Mouse (Mus musculus) heart, postnatal 0 days (tissue): ENCODE measurements around the gene Pyroxd2.

ENCODE experiments used
- CTCF ChIP-seq: IDR thresholded peaks from 2 replicates; pipeline ENCODE4 v1.5.1; 2016; ENCODE audit warnings: antibody characterized with exemption, control low read depth, low read depth
- EP300 ChIP-seq: IDR thresholded peaks from 2 replicates; pipeline ENCODE4 v1.6.1; 2016; ENCODE audit warnings: antibody characterized with exemption, low read depth

DNA sequence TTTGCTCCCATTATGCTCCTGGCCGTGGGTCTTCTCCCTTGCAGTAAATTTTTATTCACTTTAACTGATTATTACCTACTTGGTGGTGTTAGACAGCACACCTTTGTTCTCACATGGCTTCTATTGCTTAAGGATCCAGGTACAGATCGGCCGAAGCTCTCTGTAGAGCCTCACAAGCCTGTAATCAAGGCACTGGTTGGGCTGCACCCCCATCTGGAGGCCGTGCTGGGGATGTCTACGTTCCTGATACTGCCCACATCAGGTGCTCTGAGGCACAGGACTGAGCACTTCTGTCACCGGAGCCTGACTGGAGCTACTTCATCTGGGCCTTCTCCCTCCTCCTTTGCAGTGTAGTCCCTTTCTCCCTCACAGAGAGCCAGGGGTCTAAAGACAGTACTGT lies 29.3 kb downstream of the Pyroxd2 start:
- no peak for TF ChIP-seq CTCF
- no peak for TF ChIP-seq EP300
